Mouse (Mus musculus) C2C12 (cell line): ENCODE results near the gene Scgb2b7.
"Not testable (repeated sequence)": the region's sequence is repeated elsewhere in the genome, so short reads cannot be mapped to it uniquely, and the experiment has no call there.

ENCODE experiments used
- CEBPB ChIP-seq: IDR thresholded peaks from one replicate; pipeline ENCODE4 v1.6.1; 2011; ENCODE audit warnings: low read depth, mild to moderate bottlenecking, control low read depth, moderate library complexity
- CTCF ChIP-seq: IDR thresholded peaks from one replicate; pipeline ENCODE4 v1.5.1; 2011; ENCODE audit not compliant: control insufficient read depth, insufficient read depth, insufficient read length
- MAX ChIP-seq: IDR thresholded peaks from one replicate; pipeline ENCODE4 v1.6.1; 2011; ENCODE audit warnings: mild to moderate bottlenecking, control low read depth
- MYOG ChIP-seq: IDR thresholded peaks from one replicate; pipeline ENCODE4 v1.6.1; 2011; ENCODE audit not compliant: control insufficient read depth, insufficient read length; ENCODE audit errors: extremely low read depth
- USF1 ChIP-seq: IDR thresholded peaks from one replicate; pipeline ENCODE4 v1.6.1; 2011; ENCODE audit warnings: low read depth, mild to moderate bottlenecking, control low read depth, moderate library complexity

GRCm38 (mm10) chr7:31705657-31706056 is at the start of gene Scgb2b7:
- TF ChIP-seq CTCF, USF1, MAX, CEBPB, MYOG: not testable (repeated sequence)
